Mouse (Mus musculus): ENCODE results near the gene Pdcd6ip. TPM values are rescaled to one million over a fixed set of nuclear protein-coding genes. Genes with fewer than 3 reads are reported as not detected.
"Not testable (repeated sequence)": the region's sequence is repeated elsewhere in the genome, so short reads cannot be mapped to it uniquely, and the experiment has no call there.

Gene Pdcd6ip
- total RNA-seq (2015; ENCODE audit: low replicate concordance) = 28.4 and 77.4 TPM in 2 replicates
- 30.1 and 56.7 TPM in 2 replicates for total RNA-seq (2017; ENCODE audit: low replicate concordance)

GRCm38 (mm10) chr9:113707481-113708360, at the start of gene Pdcd6ip:
TSS of gene Pdcd6ip (minus strand) at chr9:113708259.
- ATAC-seq (replicated peaks; ENCODE audit: low FRiP score, poor library complexity, severe bottlenecking) = peak; percentile 90

- peak; percentile 83 for ATAC-seq (replicated peaks; ENCODE audit: low FRiP score, poor library complexity, severe bottlenecking)
These were observed 48.0 kb upstream of the Pdcd6ip start for GRCm38 (mm10) chr9:113755888-113756719.

- ATAC-seq (replicated peaks; ENCODE audit: low FRiP score, poor library complexity, severe bottlenecking) = no peak
These were observed 41.3 kb upstream of the Pdcd6ip start for GRCm38 (mm10) chr9:113749356-113749755.

GRCm38 (mm10) chr9:113743291-113743690, 35.2 kb upstream of the Pdcd6ip start:
- ATAC-seq (replicated peaks; ENCODE audit: low FRiP score, poor library complexity, severe bottlenecking) = no peak

GRCm38 (mm10) chr9:113742361-113742794, 34.3 kb upstream of the Pdcd6ip start:
- peak; percentile 37 for ATAC-seq (replicated peaks; ENCODE audit: low FRiP score, poor library complexity, severe bottlenecking)

- peak; percentile 74 for ATAC-seq (replicated peaks; ENCODE audit: low FRiP score, poor library complexity, severe bottlenecking)
These were observed 33.6 kb upstream of the Pdcd6ip start for GRCm38 (mm10) chr9:113741637-113742137.

- ATAC-seq (replicated peaks; ENCODE audit: low FRiP score, poor library complexity, severe bottlenecking) = peak; percentile 77
These were observed 33.1 kb upstream of the Pdcd6ip start, which contains the start of gene Clasp2 for GRCm38 (mm10) chr9:113741108-113741636. TSS of gene Clasp2 (plus strand) at chr9:113741473.

- no peak for ATAC-seq (replicated peaks; ENCODE audit: low FRiP score, poor library complexity, severe bottlenecking)
These were observed 30.9 kb upstream of the Pdcd6ip start for GRCm38 (mm10) chr9:113738941-113739340.

- no peak for ATAC-seq (replicated peaks; ENCODE audit: low FRiP score, poor library complexity, severe bottlenecking)
These were observed 30.0 kb upstream of the Pdcd6ip start for GRCm38 (mm10) chr9:113738021-113738420.

- no peak for ATAC-seq (replicated peaks; ENCODE audit: low FRiP score, poor library complexity, severe bottlenecking)
These were observed 27.9 kb upstream of the Pdcd6ip start for GRCm38 (mm10) chr9:113735920-113736319.

GRCm38 (mm10) chr9:113731540-113731939, 23.5 kb upstream of the Pdcd6ip start:
- no peak for ATAC-seq (replicated peaks; ENCODE audit: low FRiP score, poor library complexity, severe bottlenecking)

GRCm38 (mm10) chr9:113726991-113727680, 19.1 kb upstream of the Pdcd6ip start:
- ATAC-seq (replicated peaks; ENCODE audit: low FRiP score, poor library complexity, severe bottlenecking) = no peak

- no peak for ATAC-seq (replicated peaks; ENCODE audit: low FRiP score, poor library complexity, severe bottlenecking)
These were observed 18.1 kb upstream of the Pdcd6ip start for GRCm38 (mm10) chr9:113726131-113726530.

- ATAC-seq (replicated peaks; ENCODE audit: low FRiP score, poor library complexity, severe bottlenecking) = not testable (repeated sequence)
These were observed 17.6 kb upstream of the Pdcd6ip start for GRCm38 (mm10) chr9:113725609-113726008.

- no peak for ATAC-seq (replicated peaks; ENCODE audit: low FRiP score, poor library complexity, severe bottlenecking)
These were observed 16.6 kb upstream of the Pdcd6ip start for GRCm38 (mm10) chr9:113724646-113725045.

GRCm38 (mm10) chr9:113719063-113719462, 11.0 kb upstream of the Pdcd6ip start:
- ATAC-seq (replicated peaks; ENCODE audit: low FRiP score, poor library complexity, severe bottlenecking) = no peak

GRCm38 (mm10) chr9:113710871-113711270, 2.8 kb upstream of the Pdcd6ip start:
- no peak for ATAC-seq (replicated peaks; ENCODE audit: low FRiP score, poor library complexity, severe bottlenecking)

- no peak for ATAC-seq (replicated peaks; ENCODE audit: low FRiP score, poor library complexity, severe bottlenecking)
These were observed 562 bp upstream of the Pdcd6ip start for GRCm38 (mm10) chr9:113708361-113709280.
